In the genomic region with DNA sequence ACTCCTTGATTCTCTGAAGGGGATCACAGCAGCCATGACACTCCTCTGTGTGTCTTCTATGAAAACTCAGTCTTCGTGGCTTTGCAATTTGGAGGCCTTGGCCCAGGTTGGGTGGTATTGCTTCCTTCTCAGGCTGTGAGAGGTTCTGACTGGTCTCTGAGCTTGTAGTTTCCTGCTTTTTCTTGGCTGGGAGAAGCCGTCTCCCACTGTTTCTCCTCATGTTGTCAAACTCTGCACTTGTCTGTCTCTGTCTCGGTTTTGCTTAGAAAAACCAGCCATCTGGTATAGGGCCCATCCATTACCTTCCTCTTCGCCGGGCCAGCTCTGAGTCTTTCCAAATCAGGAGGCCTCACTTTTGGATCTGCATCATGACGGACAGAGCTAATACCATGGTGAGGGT, we compare ENCODE assay signal across 21 mouse cellular contexts.
A peak's percentile ranks its signal among the peaks of the same experiment; 100 is the strongest.
DNase-seq lines count a peak whose midpoint lies in the region; ATAC-seq and TF ChIP-seq lines count a peak whose summit lies in the region.
"Had no signal": no experiment of that assay in that cellular context is flagged by ENCODE, and none has a peak within 500 bp of the region (broad histone marks: within the 10 kb centered on the region; RNA-seq: fewer than 3 reads in every experiment).

No protein-coding gene starts in this region.

- ATAC-seq in lung, postnatal 0 days, result no peak
- ATAC-seq in megakaryocyte, adult 5-6 weeks (ENCODE audit: poor library complexity, severe bottlenecking), result no peak
- ATAC-seq: activated CD4-positive, CD25-positive, alpha-beta regulatory T cell, adult 4 months; forebrain, embryonic 15.5 days; hindbrain, postnatal 0 days; Patski had no signal

- peak; percentile 60 for DNase-seq in brain, adult 2 months (ENCODE audit: low read depth, low spot score)
- DNase-seq in cerebellum, adult 18-20 months, result peak; percentile 21 to 37
- DNase-seq in cerebellum, adult 9-11 months, result peak; percentile 41
- peak; percentile 29 to 45 for DNase-seq in cerebellum, postnatal 36 days
- DNase-seq in lung, postnatal 0 days (ENCODE audit: low spot score), result no peak
- DNase-seq in spleen, adult 18-20 months, result no peak
- DNase-seq: adrenal gland, postnatal 14 days; embryo, embryonic 11 days; gastrocnemius, postnatal 10 days; heart, adult 2 months; heart, postnatal 14 days; kidney, adult 11 months had no signal

- 76% methylated on average over 6 of the region's 6 CpGs for WGBS in lung, postnatal 0 days

- no peaks in the 10 kb centered on the region for H3K4me1 ChIP-seq in lung, postnatal 0 days (ENCODE audit: insufficient read depth, low read depth, low read length)
- H3K4me1 ChIP-seq: embryonic facial prominence, embryonic 12.5 days; forebrain, embryonic 15.5 days; heart, embryonic 15.5 days had no signal

- H3K27ac ChIP-seq in lung, postnatal 0 days (ENCODE audit: low read length), result no peak overlapping the region
- H3K27ac ChIP-seq: embryonic facial prominence, embryonic 12.5 days; forebrain, embryonic 15.5 days; heart, adult 2 months; heart, embryonic 15.5 days; hindbrain, embryonic 13.5 days; hindbrain, postnatal 0 days had no signal

- no peaks in the 10 kb centered on the region for H3K36me3 ChIP-seq in lung, postnatal 0 days (ENCODE audit: insufficient read depth, low read length)
- H3K36me3 ChIP-seq: embryonic facial prominence, embryonic 12.5 days; forebrain, embryonic 15.5 days; heart, embryonic 15.5 days; hindbrain, embryonic 13.5 days had no signal

- H3K9ac ChIP-seq in lung, postnatal 0 days (replicated peaks; ENCODE audit: low read depth), result no peak overlapping the region
- H3K9ac ChIP-seq: embryonic facial prominence, embryonic 12.5 days; forebrain, embryonic 15.5 days; heart, embryonic 15.5 days; hindbrain, embryonic 13.5 days had no signal

- no peaks in the 10 kb centered on the region for H3K9me3 ChIP-seq in lung, postnatal 0 days (ENCODE audit: low read length)
- H3K9me3 ChIP-seq: embryonic facial prominence, embryonic 12.5 days; forebrain, embryonic 15.5 days; heart, embryonic 15.5 days; hindbrain, embryonic 13.5 days had no signal

- H3K27me3 ChIP-seq in lung, postnatal 0 days (replicated peaks; ENCODE audit: insufficient read depth, low read length), result no peaks in the 10 kb centered on the region
- H3K27me3 ChIP-seq: embryonic facial prominence, embryonic 12.5 days; forebrain, embryonic 15.5 days; heart, embryonic 15.5 days; hindbrain, embryonic 13.5 days had no signal

- TF ChIP-seq EP300 in lung, postnatal 0 days (IDR thresholded peaks at IDR 0.05), result no peak

- H3K4me3 ChIP-seq in lung, postnatal 0 days (ENCODE audit: low read depth, low read length), result no peak overlapping the region
- H3K4me3 ChIP-seq: embryonic facial prominence, embryonic 12.5 days; forebrain, embryonic 15.5 days; heart, adult 2 months; heart, embryonic 15.5 days; hindbrain, embryonic 13.5 days had no signal

- no peak for TF ChIP-seq CTCF in lung, postnatal 0 days (IDR thresholded peaks at IDR 0.05)

- no peak overlapping the region for H3K4me2 ChIP-seq in lung, postnatal 0 days (replicated peaks; ENCODE audit: low read depth, low read length)
- H3K4me2 ChIP-seq: embryonic facial prominence, embryonic 12.5 days; forebrain, embryonic 15.5 days; heart, embryonic 11.5 days; heart, embryonic 15.5 days; hindbrain, embryonic 13.5 days had no signal

Comparison
In these comparisons a context has a peak if more than half of its experiments do, and no peak if none do; other contexts are left out.
1. DNase-seq: peak in brain, adult 2 months (single experiment), cerebellum, adult 18-20 months (2 of 2), cerebellum, adult 9-11 months (single experiment) and cerebellum, postnatal 36 days (2 of 2); none in lung, postnatal 0 days (single experiment) and spleen, adult 18-20 months (0 of 2).